Mouse (Mus musculus): ENCODE measurements at regions not wholly inside any gene's neighbourhood (a gene's known extent, or its start where the extent isn't known, plus 50 kb on each side); places are given as distances from the start of the nearest gene placed in this dataset. TPM values are rescaled to one million over a fixed set of nuclear protein-coding genes. Genes with fewer than 3 reads are reported as not detected.
"Not testable (repeated sequence)": the region's sequence is repeated elsewhere in the genome, so short reads cannot be mapped to it uniquely, and the experiment has no call there.

DNA sequence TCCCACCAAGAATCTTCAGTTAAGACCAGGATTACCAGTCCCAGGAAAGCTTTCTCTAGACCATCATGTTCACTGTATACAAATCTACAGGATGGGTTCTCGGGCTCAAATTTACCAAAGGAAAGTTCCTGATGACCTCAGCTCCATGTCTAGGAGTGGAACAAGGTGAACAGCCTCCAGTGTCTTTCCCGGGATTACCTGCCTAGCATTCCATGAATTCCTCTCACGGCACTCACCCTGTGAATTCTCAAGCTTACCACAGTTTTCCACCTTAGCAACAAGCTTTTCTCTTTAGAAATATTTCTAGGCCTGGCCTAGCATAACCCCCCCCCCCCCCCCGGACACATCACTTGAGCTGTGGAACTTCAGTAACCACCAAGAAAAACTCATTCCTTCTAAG, 1158.9 kb downstream of the A830018L16Rik start:
- no peak for DNase-seq

DNA sequence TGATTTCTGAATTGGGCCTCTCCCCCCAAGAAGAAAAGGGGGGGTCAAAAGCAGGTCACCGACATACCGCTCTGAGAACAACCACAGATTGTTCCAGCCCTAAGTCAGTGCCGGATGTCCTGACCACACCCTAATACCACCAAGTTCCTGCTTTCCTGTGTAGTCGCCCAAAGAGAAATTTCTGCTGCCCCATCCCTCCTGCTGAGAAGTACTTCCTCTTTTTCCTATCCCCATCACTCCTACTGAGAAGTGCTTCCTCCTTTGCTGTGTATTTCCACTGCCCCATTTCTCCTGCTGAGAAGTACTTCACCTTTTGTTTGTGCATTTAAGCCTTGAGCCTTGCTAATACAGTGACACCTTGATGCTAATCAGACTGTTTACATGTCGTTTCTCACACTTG, 1160.4 kb downstream of the A830018L16Rik start:
- no peak for DNase-seq

DNA sequence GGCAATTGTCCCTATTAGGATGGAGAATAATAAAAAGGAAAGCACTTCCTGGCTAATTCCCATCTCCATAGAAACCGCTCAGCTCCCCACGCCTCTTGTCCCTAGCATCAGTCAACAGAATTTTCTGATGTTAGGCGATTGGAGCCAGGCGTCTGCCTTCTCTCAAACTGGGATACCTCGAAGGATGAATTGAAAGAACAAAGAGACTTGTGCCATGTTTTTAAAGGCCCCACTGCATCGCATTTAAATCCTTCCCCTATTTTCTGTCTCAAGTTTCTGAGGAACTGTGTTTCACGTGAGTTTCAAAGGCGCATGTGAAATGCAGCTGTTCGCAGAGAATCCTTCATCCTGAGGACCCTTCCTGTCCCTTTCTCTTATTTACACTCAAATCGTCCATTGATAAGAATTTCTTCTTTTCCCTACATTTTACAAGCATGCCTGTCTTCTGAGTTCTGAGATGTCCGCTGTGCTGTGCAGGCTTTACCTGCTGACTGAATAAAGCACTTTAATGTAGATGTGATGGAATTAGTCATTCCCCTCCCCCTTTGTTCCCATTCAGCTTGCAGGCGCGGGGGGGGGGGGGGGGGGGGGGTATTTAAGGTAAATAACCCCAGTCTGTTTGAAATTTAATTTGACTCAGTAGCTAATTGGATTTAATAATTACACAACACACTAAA, 1163.3 kb downstream of the A830018L16Rik start:
- DNase-seq, result no peak

DNA sequence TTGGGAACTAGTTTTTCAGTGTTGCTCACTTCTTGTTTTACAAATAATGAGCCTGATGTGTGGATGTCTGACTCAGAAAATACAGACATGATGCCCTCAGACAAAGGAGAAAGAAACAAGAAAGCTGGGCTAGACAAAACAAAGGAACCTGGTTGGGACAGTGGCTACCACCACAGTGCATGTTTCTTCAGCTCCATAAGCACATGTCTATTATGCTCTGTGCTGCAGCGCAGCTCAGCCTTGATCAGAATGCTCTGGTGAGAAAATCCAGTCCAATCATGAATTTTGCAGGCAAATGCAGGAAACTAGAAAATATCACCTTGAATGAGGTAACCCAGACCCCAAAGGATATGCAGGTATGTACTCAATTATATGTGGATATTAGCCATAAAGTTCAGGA, 1164.1 kb downstream of the A830018L16Rik start:
- DNase-seq, result no peak

DNA sequence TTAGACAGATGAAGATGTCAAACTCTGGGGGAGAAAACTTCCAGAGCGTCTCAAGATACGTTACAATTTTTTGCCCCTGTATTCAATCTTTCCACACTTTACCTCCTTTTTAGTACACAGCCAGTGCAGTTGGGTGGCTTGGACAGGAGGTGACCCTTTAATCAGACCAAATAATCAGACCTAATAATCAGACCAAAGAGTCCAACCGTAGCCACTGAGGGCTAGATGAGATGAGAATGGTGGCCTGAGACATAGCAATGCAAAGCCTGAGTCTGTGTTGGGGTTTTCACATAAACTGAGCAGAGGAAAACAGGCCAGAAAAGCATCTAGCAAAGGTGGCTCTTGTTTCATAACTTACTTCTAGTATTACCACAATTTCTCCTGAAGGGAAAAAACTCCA, 1169.1 kb downstream of the A830018L16Rik start:
- DNase-seq, result no peak

DNA sequence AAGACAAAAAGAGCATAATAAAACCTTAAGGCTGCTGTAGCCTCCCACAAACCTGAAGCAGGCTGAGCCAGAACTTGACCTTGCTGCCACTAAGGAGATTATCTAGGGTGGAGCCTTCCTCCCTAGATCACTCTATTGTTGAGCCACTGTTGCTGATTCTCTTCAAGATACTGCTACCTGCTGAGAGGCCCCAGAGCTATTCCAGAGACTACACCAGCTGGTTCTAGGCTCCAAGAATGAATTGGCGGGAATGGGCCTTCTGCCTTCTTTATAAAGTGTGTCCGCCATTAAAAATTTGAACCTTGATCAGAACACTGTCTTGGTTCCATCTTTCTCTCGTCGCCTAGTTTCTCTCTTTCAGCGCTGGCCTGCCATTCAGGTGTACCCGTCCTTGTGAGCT, 1173.1 kb downstream of the A830018L16Rik start:
- DNase-seq, result not testable (repeated sequence)

DNA sequence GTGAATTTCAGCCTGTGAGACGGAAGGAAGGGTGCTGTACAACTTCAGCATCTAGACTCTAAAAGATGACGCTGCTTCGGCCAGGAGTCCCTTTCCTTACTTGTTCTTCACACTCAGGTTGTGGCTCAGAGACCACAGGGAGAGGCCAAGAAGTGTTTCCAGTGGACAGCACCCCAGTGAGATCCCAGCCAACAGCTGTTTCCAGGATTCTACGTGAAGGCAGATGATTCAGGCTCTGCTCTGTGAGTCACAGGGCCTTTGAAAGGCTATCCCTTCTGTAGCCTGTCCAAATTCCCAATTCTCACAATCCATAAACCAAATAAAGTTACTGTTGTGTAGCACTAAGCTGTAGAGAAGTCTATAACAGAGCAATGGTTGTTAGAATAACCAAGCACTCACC, 1198.2 kb downstream of the A830018L16Rik start:
- peak in 1 of 2 experiments; percentile 2 for DNase-seq

DNA sequence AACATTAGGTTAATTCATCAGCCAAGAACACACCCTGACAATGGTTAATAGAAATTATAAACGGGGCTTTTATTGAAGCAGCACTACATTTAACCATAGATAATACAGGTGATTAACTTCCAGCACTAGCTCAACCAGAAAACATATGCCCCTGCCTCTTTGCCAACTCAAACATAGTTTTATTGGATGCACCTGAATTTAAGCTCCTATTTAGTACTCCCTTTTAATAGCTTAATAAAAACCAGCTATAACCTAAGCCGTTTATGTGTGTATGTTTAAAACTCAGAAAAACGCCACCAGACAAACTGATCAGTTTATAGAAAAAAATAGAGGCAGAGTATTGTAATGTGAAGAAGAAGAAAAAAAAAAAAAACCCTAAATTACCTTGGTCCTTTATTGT, 1201.4 kb downstream of the A830018L16Rik start:
- no peak for DNase-seq

DNA sequence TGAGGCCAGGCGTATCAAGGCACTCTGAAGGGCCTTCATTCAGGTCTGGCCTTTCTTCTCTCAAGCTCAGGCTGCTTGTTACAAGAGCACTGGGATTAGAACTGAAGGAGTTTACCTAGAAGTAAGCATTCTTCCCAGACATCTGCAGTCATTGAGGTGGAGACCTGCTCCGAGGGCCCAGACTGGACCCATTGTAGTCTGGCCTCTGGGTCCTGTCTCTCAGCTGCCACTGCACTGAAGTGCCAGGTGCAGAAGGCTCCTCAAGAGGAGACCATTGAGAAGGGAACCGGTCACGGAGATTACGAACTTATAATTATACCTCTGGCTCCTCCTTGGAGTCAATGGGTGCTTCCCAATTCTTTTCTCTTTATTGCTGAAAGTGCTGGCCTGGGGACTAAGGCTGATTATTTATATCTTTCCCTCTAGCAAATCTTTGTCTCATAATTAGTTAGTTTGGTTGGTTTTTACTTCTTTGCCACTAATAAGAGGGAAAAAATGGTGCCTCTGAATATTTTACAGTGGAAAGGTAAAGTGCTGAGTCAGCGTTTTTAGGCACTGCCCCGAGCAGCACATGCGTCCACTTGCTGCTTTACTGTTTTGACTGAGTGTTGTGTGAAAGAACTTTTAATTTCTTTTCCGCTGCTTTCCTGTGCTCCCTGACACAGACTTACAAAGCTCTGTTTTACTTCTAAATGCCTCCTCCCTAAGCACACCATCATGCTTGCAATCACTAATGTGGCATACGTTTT, 1202.0 kb downstream of the A830018L16Rik start:
- DNase-seq, result no peak

DNA sequence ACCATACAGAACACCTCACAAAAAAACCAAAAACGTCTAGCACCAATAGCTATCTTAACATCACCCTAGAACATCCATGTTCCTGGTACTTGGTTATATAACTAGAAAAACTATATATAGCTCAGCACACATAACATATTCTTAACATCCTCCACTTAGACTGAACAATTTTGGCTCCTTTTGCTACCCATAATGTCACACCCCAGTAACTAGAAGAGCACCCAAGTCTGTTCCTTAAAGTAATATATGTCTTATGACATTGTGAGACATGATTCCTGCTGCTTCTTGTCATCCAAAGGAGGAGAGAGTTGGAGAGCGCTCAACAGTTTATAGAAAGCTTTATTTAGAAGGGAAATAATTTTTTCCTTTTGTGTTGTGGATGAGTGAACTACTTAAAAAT, 1206.1 kb downstream of the A830018L16Rik start:
- no peak for DNase-seq

DNA sequence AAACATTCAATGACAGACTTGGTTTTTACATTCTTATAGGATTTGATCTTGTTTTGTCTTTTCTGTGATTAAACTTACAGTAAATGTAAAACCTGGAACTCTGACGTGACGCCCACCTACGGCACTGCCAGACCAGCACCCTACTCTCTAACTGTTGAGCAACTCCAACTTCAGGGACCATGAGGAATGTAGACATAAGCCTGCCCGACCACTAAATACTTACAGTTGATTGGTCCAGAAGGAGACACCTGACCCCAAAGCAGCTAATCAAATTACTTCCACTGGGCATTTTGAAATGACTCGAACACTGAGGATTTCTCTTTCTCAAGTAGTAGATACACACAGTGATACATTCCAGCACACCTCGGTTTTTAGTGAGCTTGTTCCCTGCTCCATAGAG, 1206.9 kb downstream of the A830018L16Rik start:
- DNase-seq, result no peak

DNA sequence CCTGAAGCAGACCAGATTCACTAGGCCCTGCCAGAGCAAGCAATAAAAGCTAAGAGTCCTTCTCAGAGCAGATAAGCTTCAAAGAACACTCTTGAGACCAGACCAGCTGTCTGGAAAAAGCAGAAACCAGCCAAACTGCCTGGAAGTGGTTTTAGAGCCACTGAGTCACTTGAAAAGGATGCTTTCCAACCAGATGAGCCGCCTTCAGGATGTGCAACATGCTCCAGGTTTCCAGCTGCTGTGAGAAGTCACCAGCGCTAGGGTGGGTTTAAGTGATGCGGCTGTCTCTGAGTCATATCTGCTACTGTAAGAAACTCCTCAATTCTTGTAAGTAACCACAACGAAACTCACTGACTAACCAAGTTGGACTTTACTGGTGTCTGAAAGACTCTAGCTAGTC, 1209.3 kb downstream of the A830018L16Rik start:
- no peak for DNase-seq

DNA sequence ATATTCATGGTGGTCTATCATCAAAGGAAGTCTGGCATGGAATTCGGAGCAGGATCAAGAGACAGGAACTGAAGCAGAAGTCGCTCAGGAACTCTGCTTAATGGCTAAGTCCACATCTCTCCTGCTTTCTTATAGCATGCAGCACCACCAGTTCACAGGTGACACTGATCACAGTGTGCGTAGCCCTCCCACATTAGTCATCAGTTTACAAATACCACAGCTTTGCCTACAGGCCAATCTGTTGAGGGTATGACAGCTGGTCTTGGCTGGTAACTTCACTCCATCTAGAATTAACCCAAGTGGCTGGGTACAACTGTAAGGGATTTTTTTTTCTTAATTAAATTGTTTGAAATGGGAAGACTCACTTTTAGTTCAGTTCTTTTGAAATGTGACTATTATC, 1219.1 kb downstream of the A830018L16Rik start:
- DNase-seq, result no peak

DNA sequence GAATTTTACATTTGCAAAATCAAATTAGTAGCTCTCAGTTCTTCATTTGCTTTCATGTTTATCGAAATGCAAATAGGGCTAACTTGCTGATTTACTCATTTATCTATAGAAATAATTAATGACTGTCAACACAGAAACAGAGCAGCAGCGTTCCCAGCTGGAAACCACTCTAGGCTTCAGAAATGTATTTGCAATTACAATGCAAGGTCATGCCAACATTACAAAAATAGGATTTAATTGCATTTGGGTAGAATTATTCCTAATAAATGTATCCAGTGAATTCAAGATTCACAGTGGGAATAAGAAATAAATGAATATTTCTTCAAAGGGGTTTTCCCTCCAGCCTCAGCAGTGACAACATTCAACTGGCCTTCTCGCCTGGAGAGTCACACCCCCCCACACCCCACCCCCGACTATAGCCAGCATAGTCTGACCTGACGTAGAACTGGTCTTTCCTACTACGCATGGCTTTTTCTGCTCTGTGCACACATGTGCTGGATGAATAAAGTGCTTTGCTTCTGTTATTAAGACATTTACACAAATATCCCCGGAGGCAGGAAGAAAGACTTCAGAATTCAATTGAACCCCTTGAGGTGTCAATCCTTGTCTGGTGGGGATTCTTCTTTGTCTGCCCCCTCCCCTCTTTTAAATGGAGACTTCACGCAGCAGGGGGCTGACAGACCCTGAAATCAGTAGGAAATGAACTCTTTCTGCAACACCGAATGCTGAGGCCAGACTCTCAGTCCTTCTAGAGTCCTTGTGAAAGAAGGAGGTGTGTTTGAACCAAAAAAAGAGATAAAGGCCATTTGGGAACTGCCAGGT, 1222.6 kb downstream of the A830018L16Rik start:
- no peak for DNase-seq

DNA sequence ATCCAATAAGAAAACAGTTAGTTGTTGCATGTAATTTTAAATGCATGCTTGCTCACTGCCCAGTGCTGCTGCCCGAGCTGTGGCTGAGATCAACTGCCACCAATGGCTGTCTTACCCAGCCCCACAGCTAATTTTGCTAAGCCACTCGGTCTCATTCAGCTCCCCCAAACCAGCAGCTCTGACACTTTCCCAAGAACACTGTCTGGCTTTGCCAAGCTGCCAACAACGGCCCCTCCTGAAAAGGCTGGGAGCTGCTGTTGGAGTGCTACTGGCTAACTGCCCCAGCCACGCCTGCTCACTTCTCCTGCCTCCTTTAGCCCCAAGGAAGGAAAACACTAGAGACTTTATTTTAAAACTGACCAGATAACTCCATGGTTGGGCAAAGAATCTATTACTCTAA, 1227.1 kb downstream of the A830018L16Rik start:
- no peak for DNase-seq

Small RNAs in the stretch of these regions (microRNA-seq; reads per million reads assigned to microRNA genes)
- not detected for gene Mir6341
